Mouse (Mus musculus): ENCODE data around the gene Lipo2. TPM values are rescaled to one million over a fixed set of nuclear protein-coding genes. Genes with fewer than 3 reads are reported as not detected.
"Not testable (repeated sequence)": the region's sequence is repeated elsewhere in the genome, so short reads cannot be mapped to it uniquely, and the experiment has no call there.

Lipo2 gene
- not detected in 2 replicates for total RNA-seq (2015; ENCODE audit: low replicate concordance)
- not detected in 2 replicates for total RNA-seq (2017; ENCODE audit: low replicate concordance)

- not testable (repeated sequence) for ATAC-seq (replicated peaks; ENCODE audit: low FRiP score, poor library complexity, severe bottlenecking)
Measured at GRCm38 (mm10) chr19:33751259-33751658, at the start of gene Lipo2. Lipo2 (minus strand) TSS chr19:33751359.

- not testable (repeated sequence) for ATAC-seq (replicated peaks; ENCODE audit: low FRiP score, poor library complexity, severe bottlenecking)
Measured at GRCm38 (mm10) chr19:33787359-33787758, 36.2 kb upstream of the Lipo2 start, which contains the start of gene Lipo1. Lipo1 (minus strand) TSS chr19:33787459.

- ATAC-seq (replicated peaks; ENCODE audit: low FRiP score, poor library complexity, severe bottlenecking), result no peak
Measured at GRCm38 (mm10) chr19:33786576-33787277, 35.6 kb upstream of the Lipo2 start.

GRCm38 (mm10) chr19:33761287-33762086 is 10.3 kb upstream of the Lipo2 start, which contains the start of gene Lipo3:
Lipo3 (minus strand) TSS chr19:33761951.
- ATAC-seq (replicated peaks; ENCODE audit: low FRiP score, poor library complexity, severe bottlenecking), result not testable (repeated sequence)

Other genes starting within 250 kb of the Lipo2 start
- not detected in 2 replicates for gene Lipo4, start 233.6 kb downstream of the Lipo2 start, total RNA-seq (2015; ENCODE audit: low replicate concordance)
- gene Lipo4, start 233.6 kb downstream of the Lipo2 start, total RNA-seq (2017; ENCODE audit: low replicate concordance), result not detected in 2 replicates
- not detected in 2 replicates for gene Gm8978, start 126.1 kb downstream of the Lipo2 start, total RNA-seq (2015; ENCODE audit: low replicate concordance)
- gene Gm8978, start 126.1 kb downstream of the Lipo2 start, total RNA-seq (2017; ENCODE audit: low replicate concordance), result not detected in 2 replicates
- 5.0 and 7.7 TPM in 2 replicates for gene Lipo3, start 10.6 kb upstream of the Lipo2 start, total RNA-seq (2015; ENCODE audit: low replicate concordance)
- 0.98 and 2.7 TPM in 2 replicates for gene Lipo3, start 10.6 kb upstream of the Lipo2 start, total RNA-seq (2017; ENCODE audit: low replicate concordance)
- not detected in 2 replicates for gene Lipo1, start 36.1 kb upstream of the Lipo2 start, total RNA-seq (2015; ENCODE audit: low replicate concordance)
- gene Lipo1, start 36.1 kb upstream of the Lipo2 start, total RNA-seq (2017; ENCODE audit: low replicate concordance), result not detected in 2 replicates
- gene Lipf, start 209.8 kb upstream of the Lipo2 start, total RNA-seq (2015; ENCODE audit: low replicate concordance), result not detected in 2 replicates
- not detected in 2 replicates for gene Lipf, start 209.8 kb upstream of the Lipo2 start, total RNA-seq (2017; ENCODE audit: low replicate concordance)